Mouse (Mus musculus) small intestine, adult 2 months (tissue): ENCODE measurements around the gene Lhfpl5.

Experiments used
- CTCF ChIP-seq: fragments of 200-500 bp; IDR thresholded peaks from 2 replicates; pipeline ENCODE4 v1.5.1; 2012; ENCODE audit warnings: low read depth, mild to moderate bottlenecking, control low read depth, inconsistent platforms, low read length, moderate library complexity, mixed read lengths; ENCODE audit not compliant: insufficient replicate concordance, insufficient read length; ENCODE audit errors: extremely low read depth
- POLR2A ChIP-seq: fragments of 200-500 bp; IDR thresholded peaks from 2 replicates; pipeline ENCODE4 v1.6.1; 2012; ENCODE audit warnings: low read depth, mild to moderate bottlenecking, control low read depth, inconsistent platforms, low read length, moderate library complexity

GRCm38 (mm10) chr17:28618124-28618523 is 42.7 kb downstream of the Lhfpl5 start:
- TF ChIP-seq CTCF (no peak), POLR2A (no peak)
